Mouse (Mus musculus): Measurements from ENCODE around the gene Ccdc85b.
"Not testable (repeated sequence)": the region's sequence is repeated elsewhere in the genome, so short reads cannot be mapped to it uniquely, and the experiment has no call there.

Ccdc85b gene

GRCm38 (mm10) chr19:5457746-5458442 is at the start of gene Ccdc85b:
Gene Ccdc85b, minus strand, starts transcription at chr19:5457894.
- no peak for DNase-seq (ENCODE audit: low read depth, low spot score)

GRCm38 (mm10) chr19:5503687-5504086 is 46.0 kb upstream of the Ccdc85b start, which contains the start of gene 1700020D05Rik:
Gene 1700020D05Rik, minus strand, starts transcription at chr19:5503787.
- no peak for DNase-seq (ENCODE audit: low read depth, low spot score)

GRCm38 (mm10) chr19:5500330-5500875 is 42.7 kb upstream of the Ccdc85b start:
- DNase-seq (ENCODE audit: low read depth, low spot score) = no peak

- no peak for DNase-seq (ENCODE audit: low read depth, low spot score)
These were observed 38.3 kb upstream of the Ccdc85b start for GRCm38 (mm10) chr19:5496052-5496370.

GRCm38 (mm10) chr19:5495353-5496051 is 37.8 kb upstream of the Ccdc85b start:
- DNase-seq (ENCODE audit: low read depth, low spot score) = no peak

- DNase-seq (ENCODE audit: low read depth, low spot score) = no peak
These were observed 36.6 kb upstream of the Ccdc85b start for GRCm38 (mm10) chr19:5494314-5494713.

GRCm38 (mm10) chr19:5493301-5493721 is 35.6 kb upstream of the Ccdc85b start:
- DNase-seq (ENCODE audit: low read depth, low spot score) = peak; percentile 72

GRCm38 (mm10) chr19:5492641-5493040 is 34.9 kb upstream of the Ccdc85b start:
- no peak for DNase-seq (ENCODE audit: low read depth, low spot score)

GRCm38 (mm10) chr19:5490898-5491708 is 33.4 kb upstream of the Ccdc85b start:
- peak; percentile 84 for DNase-seq (ENCODE audit: low read depth, low spot score)

GRCm38 (mm10) chr19:5490313-5490897 is 32.7 kb upstream of the Ccdc85b start, which contains the start of gene Cfl1:
Gene Cfl1, plus strand, starts transcription at chr19:5490455.
- peak; percentile 96 for DNase-seq (ENCODE audit: low read depth, low spot score)

- DNase-seq (ENCODE audit: low read depth, low spot score) = not testable (repeated sequence)
These were observed 32.0 kb upstream of the Ccdc85b start for GRCm38 (mm10) chr19:5489721-5490120.

GRCm38 (mm10) chr19:5488878-5489571 is 31.3 kb upstream of the Ccdc85b start:
- peak; percentile 99 for DNase-seq (ENCODE audit: low read depth, low spot score)

GRCm38 (mm10) chr19:5487768-5488550 is 30.3 kb upstream of the Ccdc85b start, which contains the start of gene Mus81:
Gene Mus81, minus strand, starts transcription at chr19:5488402.
- peak; percentile 97 for DNase-seq (ENCODE audit: low read depth, low spot score)

GRCm38 (mm10) chr19:5486771-5487170 is 29.1 kb upstream of the Ccdc85b start:
- DNase-seq (ENCODE audit: low read depth, low spot score) = no peak

- DNase-seq (ENCODE audit: low read depth, low spot score) = no peak
These were observed 28.6 kb upstream of the Ccdc85b start for GRCm38 (mm10) chr19:5486286-5486685.

- DNase-seq (ENCODE audit: low read depth, low spot score) = no peak
These were observed 28.1 kb upstream of the Ccdc85b start for GRCm38 (mm10) chr19:5485821-5486220.

- no peak for DNase-seq (ENCODE audit: low read depth, low spot score)
These were observed 27.7 kb upstream of the Ccdc85b start for GRCm38 (mm10) chr19:5485371-5485770.

- no peak for DNase-seq (ENCODE audit: low read depth, low spot score)
These were observed 26.8 kb upstream of the Ccdc85b start for GRCm38 (mm10) chr19:5484496-5484895.

GRCm38 (mm10) chr19:5483386-5484359 is 26.0 kb upstream of the Ccdc85b start:
- DNase-seq (ENCODE audit: low read depth, low spot score) = no peak
